Mouse (Mus musculus) heart, adult 2 months (tissue): ENCODE measurements around the gene Dcst2.
A peak's percentile ranks its signal among the peaks of the same experiment; 100 is the strongest.

ENCODE experiments used
- CTCF ChIP-seq: fragments of 200-600 bp; IDR thresholded peaks from 2 replicates; pipeline ENCODE4 v1.8.1; 2022; ENCODE audit warnings: antibody characterized with exemption, mild to moderate bottlenecking, moderate library complexity
- POLR2A ChIP-seq: fragments of 200-500 bp; IDR thresholded peaks from 2 replicates; pipeline ENCODE4 v1.6.1; 2011; ENCODE audit warnings: mild to moderate bottlenecking, low read depth, low read length, control low read depth; ENCODE audit not compliant: insufficient read depth

GRCm38 (mm10) chr3:89393605-89394004 is 31.8 kb downstream of the Dcst2 start:
- no peak for TF ChIP-seq CTCF
- peak; percentile 90 for TF ChIP-seq POLR2A
